Mouse (Mus musculus) olfactory bulb, adult 2 months (tissue): ENCODE data around the gene Nrxn2. TPM values are rescaled to one million over a fixed set of nuclear protein-coding genes. Genes with fewer than 3 reads are reported as not detected.

ENCODE experiments used
- H3K27ac ChIP-seq: fragments of 200-500 bp; 2 replicates; pipeline ENCODE4 v1.5.1; 2012; ENCODE audit warnings: low read depth, low read length; ENCODE audit not compliant: insufficient read depth
- H3K4me1 ChIP-seq: fragments of 200-500 bp; 2 replicates; pipeline ENCODE4 v1.6.1; 2012; ENCODE audit warnings: low read length; ENCODE audit not compliant: control insufficient read depth, insufficient read depth
- H3K4me3 ChIP-seq: fragments of 200-500 bp; 2 replicates; pipeline ENCODE4 v1.5.1; 2012; ENCODE audit warnings: mild to moderate bottlenecking, low read depth, low read length, moderate library complexity; ENCODE audit not compliant: insufficient read depth
- CTCF ChIP-seq: fragments of 200-500 bp; IDR thresholded peaks from 2 replicates; pipeline ENCODE4 v1.5.1; 2012; ENCODE audit warnings: low read depth, mild to moderate bottlenecking, low read length, moderate library complexity; ENCODE audit not compliant: insufficient read depth
- POLR2A ChIP-seq: fragments of 200-500 bp; IDR thresholded peaks from 2 replicates; pipeline ENCODE4 v1.6.1; 2012; ENCODE audit warnings: mild to moderate bottlenecking, low read depth, low read length, moderate library complexity; ENCODE audit not compliant: insufficient read depth
- WGBS: fragments of 180-500 bp; shearing (Covaris S2); methylation state at CpG from one replicate; pipeline ENCODE4 v1.1.7; 2018; 5-methylcytosine and 5-hydroxymethylcytosine counted together
- polyA plus RNA-seq: library from polyadenylated mRNA; stranded (reverse); fragments of >200 nt; gene quantifications from 2 replicates; pipeline ENCODE4 v1.2.4, GENCODE M21; 2012; ENCODE audit warnings: low replicate concordance; ENCODE audit not compliant: missing spikeins, insufficient read depth, insufficient read length

The Nrxn2 gene
- polyA plus RNA-seq, 1 experiment: 263 TPM

GRCm38 (mm10) chr19:6453349-6453748, 34.8 kb downstream of the Nrxn2 start:
- TF ChIP-seq POLR2A (no peak), CTCF (no peak)
- Histone ChIP-seq H3K4me3 (no peak overlapping the region), H3K4me1 (peaks cover 61% of the 10 kb centered on the region), H3K27ac (peak overlapping the region; percentile 70)
- WGBS: 36% methylated on average over 8 of the region's 8 CpGs

- Histone ChIP-seq H3K27ac (peak overlapping the region; percentile 70; the same call in 1 of the 2 replicates), H3K4me1 (peaks cover 56% of the 10 kb centered on the region), H3K4me3 (no peak overlapping the region)
- WGBS: 55% methylated on average over 10 of the region's 10 CpGs
- TF ChIP-seq POLR2A: no peak
- no peak for TF ChIP-seq CTCF
These were observed 35.6 kb downstream of the Nrxn2 start for GRCm38 (mm10) chr19:6454041-6454720.

GRCm38 (mm10) chr19:6459504-6459903, 41.0 kb downstream of the Nrxn2 start:
- TF ChIP-seq CTCF (no peak), POLR2A (no peak)
- no peak overlapping the region for H3K4me3 ChIP-seq
- 44% methylated on average over 6 of the region's 6 CpGs for WGBS
- no peak overlapping the region for H3K27ac ChIP-seq
- H3K4me1 ChIP-seq: peaks cover 34% of the 10 kb centered on the region

GRCm38 (mm10) chr19:6462841-6463240, 44.3 kb downstream of the Nrxn2 start:
- WGBS: 44% methylated on average over 6 of the region's 6 CpGs

GRCm38 (mm10) chr19:6464306-6465071, 46.0 kb downstream of the Nrxn2 start:
- WGBS: 31% methylated on average over 10 of the region's 10 CpGs
- Histone ChIP-seq H3K4me3 (no peak overlapping the region), H3K27ac (peak overlapping the region; percentile 85), H3K4me1 (peaks cover 56% of the 10 kb centered on the region)
- no peak for TF ChIP-seq POLR2A
- no peak for TF ChIP-seq CTCF

More at GRCm38 (mm10) chr19:6462841-6463240, 44.3 kb downstream of the Nrxn2 start:
- Histone ChIP-seq H3K27ac (no peak overlapping the region; the same call in 1 of the 2 replicates), H3K4me1 (peaks cover 45% of the 10 kb centered on the region), H3K4me3 (no peak overlapping the region)
- no peak for TF ChIP-seq POLR2A
- TF ChIP-seq CTCF: no peak

GRCm38 (mm10) chr19:6465090-6465489, 46.6 kb downstream of the Nrxn2 start:
- Histone ChIP-seq H3K4me1 (peaks cover 59% of the 10 kb centered on the region), H3K27ac (peak overlapping the region; percentile 85), H3K4me3 (no peak overlapping the region)
- TF ChIP-seq POLR2A: no peak
- 12% methylated on average over 5 of the region's 5 CpGs for WGBS

- Histone ChIP-seq H3K4me3 (no peak overlapping the region), H3K4me1 (peaks cover 60% of the 10 kb centered on the region), H3K27ac (no peak overlapping the region)
- 85% methylated on average over 3 of the region's 3 CpGs for WGBS
- TF ChIP-seq CTCF (no peak), POLR2A (no peak)
These were observed 48.4 kb downstream of the Nrxn2 start for GRCm38 (mm10) chr19:6466945-6467344.

GRCm38 (mm10) chr19:6467374-6467979, 48.9 kb downstream of the Nrxn2 start:
- TF ChIP-seq POLR2A (no peak), CTCF (no peak)
- no peak overlapping the region for H3K27ac ChIP-seq
- 84% methylated on average over 15 of the region's 15 CpGs for WGBS
- peaks cover 65% of the 10 kb centered on the region for H3K4me1 ChIP-seq
- H3K4me3 ChIP-seq: no peak overlapping the region

- TF ChIP-seq POLR2A (no peak), CTCF (no peak)
- Histone ChIP-seq H3K4me3 (no peak overlapping the region), H3K4me1 (peaks cover 61% of the 10 kb centered on the region), H3K27ac (no peak overlapping the region)
- WGBS: 80% methylated on average over 5 of the region's 5 CpGs
These were observed 53.1 kb downstream of the Nrxn2 start for GRCm38 (mm10) chr19:6471630-6472029.
